Mouse (Mus musculus) neural tube, embryonic 11.5 days (tissue): Measurements from ENCODE around the gene Wdr26. TPM values are rescaled to one million over a fixed set of nuclear protein-coding genes. Genes with fewer than 3 reads are reported as not detected.
A peak's percentile ranks its signal among the peaks of the same experiment; 100 is the strongest.

Experiments
- ATAC-seq: fragments of 200-750 bp; cut with Nextera tagmentation; 2 replicates; pipeline ENCODE4 v1.8.0; 2017; ENCODE audit warnings: moderate number of reproducible peaks, mild to moderate bottlenecking, moderate TSS enrichment, moderate library complexity; ENCODE audit not compliant: insufficient read depth, low FRiP score, low TSS enrichment
- DNase-seq: peaks from one replicate; pipeline ENCODE4 v3.0.0-alpha.2; 2015; ENCODE audit warnings: low spot score
- H3K27ac ChIP-seq: fragments of 300-500 bp; sonication (generic); 2 replicates; pipeline ENCODE4 v1.5.1; 2014; ENCODE audit warnings: low read depth, mild to moderate bottlenecking, low read length
- H3K27me3 ChIP-seq: fragments of 300-500 bp; sonication (generic); 2 replicates; pipeline ENCODE4 v1.6.1; 2014; ENCODE audit warnings: mild to moderate bottlenecking, low read length, mixed read lengths; ENCODE audit not compliant: control insufficient read depth, insufficient read depth
- H3K36me3 ChIP-seq: fragments of 300-500 bp; sonication (generic); 2 replicates; pipeline ENCODE4 v1.6.1; 2014; ENCODE audit warnings: mild to moderate bottlenecking, low read length, moderate library complexity, mixed read lengths; ENCODE audit not compliant: control insufficient read depth, insufficient read depth
- H3K4me1 ChIP-seq: fragments of 300-500 bp; sonication (generic); 2 replicates; pipeline ENCODE4 v1.6.1; 2014; ENCODE audit warnings: low read length, mixed read lengths; ENCODE audit not compliant: control insufficient read depth, insufficient read depth
- H3K4me2 ChIP-seq: fragments of 300-500 bp; sonication (generic); 2 replicates; pipeline ENCODE4 v1.6.1; 2014; ENCODE audit warnings: low read depth, mild to moderate bottlenecking, moderate library complexity
- H3K4me3 ChIP-seq: fragments of 300-500 bp; sonication (generic); 2 replicates; pipeline ENCODE4 v1.5.1; 2014; ENCODE audit warnings: low read depth, low read length
- H3K9ac ChIP-seq: fragments of 300-500 bp; sonication (generic); 2 replicates; pipeline ENCODE4 v1.6.1; 2014; ENCODE audit warnings: mild to moderate bottlenecking, low read length
- H3K9me3 ChIP-seq: fragments of 300-500 bp; sonication (generic); 2 replicates; pipeline ENCODE4 v1.6.1; 2016; ENCODE audit warnings: low read length; ENCODE audit not compliant: control insufficient read depth
- WGBS: fragments of 180-500 bp; shearing (Covaris S2); extraction: QIAGEN DNeasy Blood & Tissue Kit; methylation state at CpG from one replicate; pipeline ENCODE4 v1.1.7; 2014; 5-methylcytosine and 5-hydroxymethylcytosine counted together
- polyA plus RNA-seq: library from polyadenylated mRNA; unstranded; fragments of >200 nt; fragmentation: Nextera tagmentation; extraction: Ambion mirVana; gene quantifications from 2 replicates; pipeline ENCODE4 v1.2.1, GENCODE M21; 2014

Wdr26 gene
- polyA plus RNA-seq, 1 experiment from 2014 or later, result 37.8 TPM

DNA sequence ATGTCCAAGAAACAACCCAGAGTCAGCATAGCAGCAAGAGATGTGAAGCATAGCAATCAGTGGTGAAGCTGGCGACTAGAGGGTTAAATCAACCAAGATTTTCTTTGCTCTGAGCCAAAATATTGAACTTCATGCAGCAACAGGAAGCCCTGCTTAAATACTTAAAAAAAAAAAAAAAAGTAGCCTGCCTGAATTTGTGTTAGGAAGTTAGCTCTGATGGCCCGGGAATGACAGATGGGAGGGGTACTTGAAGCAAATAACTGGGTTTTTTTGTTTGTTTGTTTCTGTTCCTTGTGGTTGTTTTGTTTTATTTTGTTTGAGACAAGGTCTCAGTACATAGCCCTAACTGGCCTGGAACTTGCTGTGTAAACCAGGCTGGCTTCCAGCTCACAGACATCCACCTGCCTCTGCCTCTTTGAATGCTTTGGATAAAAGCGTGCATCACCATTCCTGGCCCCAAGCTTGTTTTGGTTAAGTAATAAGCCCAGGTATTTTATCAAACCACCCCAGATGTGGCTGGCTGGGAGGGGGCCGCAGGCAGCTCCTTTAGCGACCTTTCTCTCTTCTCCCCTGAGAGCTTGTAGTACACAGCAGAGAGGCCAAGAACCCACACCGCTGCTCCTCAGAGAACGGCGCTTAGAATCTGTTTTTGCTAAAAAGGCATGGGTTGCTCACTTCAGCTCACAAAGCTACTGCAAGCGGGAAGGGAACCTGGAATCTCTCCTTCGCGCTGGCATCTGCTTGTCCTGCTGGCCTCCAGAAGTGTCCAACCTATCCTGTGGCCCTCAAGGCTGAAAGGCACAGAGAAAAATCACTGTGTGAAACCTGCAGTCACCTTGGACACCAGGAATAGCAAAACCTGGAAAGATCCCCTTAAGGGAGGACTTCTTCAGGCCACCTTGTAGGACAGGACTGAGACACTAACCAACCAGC is 34.0 kb upstream of the Wdr26 start:
- no peak overlapping the region for H3K27ac ChIP-seq

DNA sequence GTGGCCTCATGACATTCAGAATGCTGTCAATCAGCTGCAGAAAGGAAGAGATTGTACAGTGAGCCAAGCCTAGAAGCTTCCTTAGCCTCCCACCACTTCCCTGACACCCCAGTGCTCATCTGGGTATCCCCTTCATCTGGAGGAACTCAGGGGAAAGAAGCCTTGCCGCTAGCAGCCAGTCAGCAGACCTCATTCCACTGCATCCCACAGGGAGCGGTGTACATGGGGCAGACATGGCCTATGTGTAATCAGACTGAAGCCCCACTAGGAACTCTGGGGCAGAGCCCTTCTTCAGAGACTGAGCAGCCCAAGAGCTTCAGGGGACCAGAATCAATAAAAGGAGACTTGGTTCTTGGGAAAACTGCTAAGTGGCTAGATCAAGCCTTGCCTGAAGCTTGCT is 33.3 kb upstream of the Wdr26 start:
- Histone ChIP-seq H3K9ac (no peak overlapping the region; the same call in 1 of the 2 replicates), H3K4me2 (no peak overlapping the region), H3K27me3 (no peaks in the 10 kb centered on the region), H3K4me1 (no peaks in the 10 kb centered on the region), H3K9me3 (no peaks in the 10 kb centered on the region), H3K36me3 (no peaks in the 10 kb centered on the region), H3K27ac (no peak overlapping the region), H3K4me3 (no peak overlapping the region)
- no peak for ATAC-seq
- DNase-seq, result no peak
- 98% methylated on average over 2 of the region's 2 CpGs for WGBS

More for the DNA sequence above, 34.0 kb upstream of the Wdr26 start:
- DNase-seq, result no peak
- 86% methylated on average over 11 of the region's 11 CpGs for WGBS
- no peak overlapping the region for H3K9ac ChIP-seq
- H3K4me1 ChIP-seq, result no peaks in the 10 kb centered on the region
- H3K4me3 ChIP-seq, result no peak overlapping the region
- no peaks in the 10 kb centered on the region for H3K27me3 ChIP-seq
- ATAC-seq, result no peak
- no peaks in the 10 kb centered on the region for H3K9me3 ChIP-seq
- H3K4me2 ChIP-seq, result no peak overlapping the region
- H3K36me3 ChIP-seq, result no peaks in the 10 kb centered on the region

DNA sequence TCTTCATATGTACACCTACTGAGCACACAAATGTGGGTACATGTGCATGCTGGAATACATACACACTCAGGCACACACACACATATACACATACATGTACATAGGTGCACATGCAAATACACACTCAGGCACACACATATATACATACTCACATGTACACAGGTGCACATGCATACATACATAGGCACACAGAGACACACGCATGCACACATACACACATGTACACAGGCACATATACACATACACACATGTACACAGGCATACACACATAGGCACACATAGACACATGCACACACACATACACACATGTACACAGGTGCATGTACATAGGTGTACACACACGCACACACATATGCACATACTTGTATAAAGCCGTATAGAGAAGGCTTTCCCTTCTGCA is 29.4 kb upstream of the Wdr26 start:
- 94% methylated on average over 3 of the region's 3 CpGs for WGBS
- Histone ChIP-seq H3K9ac (no peak overlapping the region), H3K9me3 (no peaks in the 10 kb centered on the region), H3K27me3 (no peaks in the 10 kb centered on the region), H3K36me3 (no peaks in the 10 kb centered on the region), H3K4me2 (no peak overlapping the region), H3K4me3 (no peak overlapping the region), H3K4me1 (no peaks in the 10 kb centered on the region), H3K27ac (no peak overlapping the region)
- DNase-seq, result no peak
- ATAC-seq, result no peak

DNA sequence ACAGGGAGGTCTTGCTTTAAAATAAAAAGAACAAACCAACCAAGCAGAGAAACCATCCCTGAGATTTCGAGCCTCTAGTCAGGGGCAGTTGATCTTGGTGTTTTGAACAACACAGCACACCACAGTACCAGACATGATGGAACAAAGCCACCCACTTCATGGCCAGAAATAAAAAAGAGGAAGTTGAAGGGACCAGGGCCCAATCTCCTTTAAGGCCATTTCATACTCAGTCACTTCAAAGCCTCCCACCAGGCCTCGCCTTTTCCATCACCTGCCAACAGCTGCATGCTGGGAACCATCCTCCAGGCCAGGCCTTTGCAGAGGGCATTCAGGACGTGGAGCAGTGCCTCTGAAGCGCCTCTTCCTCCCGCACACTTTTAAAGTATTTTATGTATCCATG is 25.5 kb upstream of the Wdr26 start:
- DNase-seq (no peak), ATAC-seq (no peak)
- Histone ChIP-seq H3K4me2 (no peak overlapping the region), H3K4me3 (no peak overlapping the region), H3K9ac (no peak overlapping the region), H3K4me1 (no peaks in the 10 kb centered on the region; the same call in 1 of the 2 replicates), H3K27me3 (no peaks in the 10 kb centered on the region), H3K27ac (no peak overlapping the region), H3K9me3 (no peaks in the 10 kb centered on the region), H3K36me3 (no peaks in the 10 kb centered on the region)
- 66% methylated on average over 5 of the region's 5 CpGs for WGBS

DNA sequence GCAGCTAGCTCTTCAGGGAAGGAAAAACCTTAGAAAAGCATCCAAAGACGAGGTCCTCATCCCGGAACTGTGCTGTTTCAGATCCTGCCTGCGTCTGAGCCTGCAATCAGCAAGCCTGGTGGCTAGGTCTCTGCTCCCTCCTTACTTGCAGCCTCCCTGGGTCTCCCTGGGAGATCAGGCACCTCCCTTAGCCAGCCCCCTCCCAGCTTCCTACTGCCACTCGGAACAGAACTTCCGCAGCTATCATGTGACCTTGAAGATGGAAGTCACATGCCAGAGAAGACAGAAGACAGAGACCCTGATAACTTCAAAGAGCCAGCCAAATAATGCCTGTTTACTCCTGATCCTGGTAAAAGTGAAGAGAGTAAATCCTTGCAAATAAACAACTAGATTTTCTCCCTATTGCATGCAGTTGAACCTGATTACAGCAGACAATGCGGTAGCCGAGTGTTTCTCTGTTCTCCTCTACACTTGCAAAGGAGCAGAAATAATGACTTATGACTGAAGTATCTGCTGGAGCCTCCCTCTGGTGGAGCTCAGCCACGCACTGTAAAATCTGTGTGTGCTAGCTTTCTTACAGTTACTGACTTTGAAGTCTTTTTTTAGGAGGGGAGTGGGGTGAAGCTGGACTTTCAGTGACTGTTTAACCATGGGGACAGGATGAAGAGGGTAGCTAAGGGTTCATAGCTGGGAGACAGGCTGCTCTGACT is 22.7 kb upstream of the Wdr26 start:
- ATAC-seq (no peak), DNase-seq (no peak)
- no peaks in the 10 kb centered on the region for H3K27me3 ChIP-seq
- no peaks in the 10 kb centered on the region for H3K9me3 ChIP-seq
- H3K4me1 ChIP-seq, result no peaks in the 10 kb centered on the region; the same call in 1 of the 2 replicates
- no peak overlapping the region for H3K4me2 ChIP-seq
- 48% methylated on average over 8 of the region's 8 CpGs for WGBS
- H3K9ac ChIP-seq, result no peak overlapping the region
- no peaks in the 10 kb centered on the region for H3K36me3 ChIP-seq
- H3K4me3 ChIP-seq, result no peak overlapping the region
- no peak overlapping the region; the same call in 1 of the 2 replicates for H3K27ac ChIP-seq

DNA sequence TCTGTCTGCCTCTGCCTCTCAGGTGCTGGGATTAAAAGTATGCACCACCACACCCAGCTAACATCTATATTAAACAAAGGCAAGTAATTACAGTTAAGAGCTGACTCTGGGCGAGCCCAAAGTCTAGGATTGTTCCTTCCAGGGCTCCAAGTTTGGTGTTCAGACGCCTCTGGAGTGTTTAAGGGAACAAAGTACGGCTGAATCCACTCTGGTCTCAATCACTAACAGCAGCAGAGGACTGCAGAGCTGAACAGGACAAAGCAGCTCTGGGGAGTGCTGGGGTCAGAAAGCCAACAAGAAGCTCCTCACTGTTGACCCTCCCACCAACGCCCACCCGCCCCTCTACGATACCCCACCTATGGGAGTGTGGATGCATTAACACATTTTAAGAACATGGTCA is 21.9 kb upstream of the Wdr26 start:
- H3K4me1 ChIP-seq, result no peaks in the 10 kb centered on the region; the same call in 1 of the 2 replicates
- no peak overlapping the region; the same call in 1 of the 2 replicates for H3K27ac ChIP-seq
- ATAC-seq (no peak), DNase-seq (no peak)
- H3K9ac ChIP-seq, result no peak overlapping the region
- no peaks in the 10 kb centered on the region for H3K9me3 ChIP-seq
- no peaks in the 10 kb centered on the region for H3K27me3 ChIP-seq
- WGBS, result 89% methylated on average over 6 of the region's 6 CpGs
- H3K36me3 ChIP-seq, result no peaks in the 10 kb centered on the region
- H3K4me3 ChIP-seq, result no peak overlapping the region
- no peak overlapping the region for H3K4me2 ChIP-seq

DNA sequence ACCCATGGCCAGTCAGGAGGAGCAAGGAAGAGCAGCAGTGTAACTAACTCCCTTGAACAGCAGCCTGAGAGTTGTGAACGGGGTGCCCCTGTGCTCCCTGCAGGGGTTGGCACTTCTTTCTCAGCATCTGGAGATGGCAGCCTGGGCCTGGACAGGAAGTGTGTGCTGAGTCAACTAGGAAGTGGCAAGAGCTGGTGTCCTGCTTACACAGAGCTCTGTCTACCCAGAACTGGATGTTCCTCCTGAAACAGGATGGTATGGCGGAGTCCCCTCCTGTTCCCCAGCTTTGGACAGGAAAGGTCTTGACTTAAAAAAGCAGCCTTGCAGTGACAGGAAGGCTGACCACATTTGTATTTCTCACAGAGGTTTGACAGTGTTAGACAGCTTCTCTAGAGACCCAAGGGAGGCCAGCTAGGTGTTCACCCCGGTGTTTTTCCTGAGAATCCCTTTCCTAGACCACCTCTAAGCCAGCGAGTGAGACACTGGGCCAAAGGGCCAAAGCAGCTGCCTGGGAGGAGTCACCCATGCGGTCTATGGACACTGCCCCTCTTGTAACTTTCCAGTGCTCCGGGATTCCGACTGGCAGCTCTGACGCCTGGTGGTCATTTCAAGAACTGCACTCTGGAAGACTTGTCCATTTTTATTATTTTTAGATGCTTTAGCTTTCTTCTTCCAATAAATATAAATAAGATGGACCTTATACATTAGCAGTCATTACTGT is 20.7 kb upstream of the Wdr26 start:
- Histone ChIP-seq H3K9me3 (no peaks in the 10 kb centered on the region), H3K9ac (no peak overlapping the region; the same call in 1 of the 2 replicates), H3K27me3 (no peaks in the 10 kb centered on the region), H3K4me3 (no peak overlapping the region), H3K4me2 (no peak overlapping the region), H3K27ac (no peak overlapping the region), H3K36me3 (no peaks in the 10 kb centered on the region), H3K4me1 (no peaks in the 10 kb centered on the region; the same call in 1 of the 2 replicates)
- ATAC-seq, result no peak; the same call in 1 of the 2 replicates
- peak; percentile 70 for DNase-seq
- WGBS, result 23% methylated on average over 8 of the region's 8 CpGs

DNA sequence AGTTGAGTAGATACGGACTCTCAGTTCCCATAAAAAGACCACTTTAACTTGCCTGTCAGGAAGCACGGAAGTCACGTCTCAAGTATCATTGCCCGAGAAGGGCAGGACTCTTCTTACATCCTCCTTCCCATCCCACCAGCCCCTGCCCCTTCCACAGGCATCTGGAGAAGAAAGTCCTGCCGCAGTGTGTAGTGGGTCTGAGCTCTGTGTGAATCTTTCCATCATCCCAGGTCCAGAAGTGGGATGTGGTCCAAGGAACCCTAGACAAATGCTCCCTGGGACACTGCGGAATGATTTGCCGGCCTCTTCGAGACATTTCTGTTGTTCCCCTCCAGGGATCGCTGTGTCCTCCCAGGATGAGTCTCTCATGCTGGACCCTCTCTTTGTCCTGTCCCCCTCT is 20.0 kb upstream of the Wdr26 start:
- Histone ChIP-seq H3K4me3 (no peak overlapping the region), H3K4me1 (no peaks in the 10 kb centered on the region; the same call in 1 of the 2 replicates), H3K9ac (no peak overlapping the region), H3K27ac (no peak overlapping the region), H3K27me3 (no peaks in the 10 kb centered on the region), H3K4me2 (no peak overlapping the region), H3K36me3 (no peaks in the 10 kb centered on the region), H3K9me3 (no peaks in the 10 kb centered on the region)
- WGBS, result 88% methylated on average over 9 of the region's 9 CpGs
- DNase-seq, result no peak
- ATAC-seq, result no peak
